Mouse (Mus musculus): Measurements from ENCODE around the gene Olfr955.

The Olfr955 gene

DNA sequence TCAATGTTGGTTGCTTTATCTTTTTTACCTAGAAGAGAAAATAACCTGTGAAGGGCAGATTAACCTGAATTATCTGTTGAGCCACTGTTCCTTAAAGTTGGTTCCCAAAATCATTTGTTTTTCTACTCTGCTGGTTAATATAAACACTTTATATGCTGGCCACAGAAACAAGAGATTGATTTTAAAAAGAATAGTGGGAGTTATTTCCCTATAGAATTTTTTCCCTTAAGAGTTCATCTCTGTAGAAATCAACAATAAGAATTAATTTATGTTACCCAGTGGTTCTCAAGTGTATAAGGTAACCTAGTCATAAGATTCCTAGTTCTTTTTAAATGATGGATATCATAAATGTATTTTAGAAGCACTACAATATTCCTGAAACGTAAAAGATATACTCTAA is at the start of gene Olfr955:
Olfr955 (minus strand) TSS at position 101 of the 400 bp plus-strand sequence.
- in situ Hi-C loops (cut with MboI, MseI): no loop called here

DNA sequence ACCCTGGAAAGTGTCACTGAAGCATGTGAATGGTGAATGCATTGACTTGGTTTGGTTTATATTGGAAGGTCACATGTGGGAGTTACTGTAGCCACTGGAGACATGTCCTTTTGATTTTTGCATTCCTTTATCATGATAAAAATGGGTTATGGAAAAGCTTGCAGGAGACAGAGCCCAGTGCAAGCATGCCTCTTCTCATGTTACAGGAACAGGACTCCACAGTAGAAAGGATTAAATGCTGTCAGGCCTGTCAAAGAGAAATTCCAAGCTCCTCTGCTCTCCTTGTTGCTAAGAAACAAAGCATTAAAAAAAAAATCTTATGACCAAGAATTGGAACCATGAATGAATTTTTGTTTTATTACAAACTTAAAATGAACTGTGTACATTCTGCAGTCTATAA is 46.9 kb upstream of the Olfr955 start:
- in situ Hi-C loops (cut with MboI, MseI): no loop called here

DNA sequence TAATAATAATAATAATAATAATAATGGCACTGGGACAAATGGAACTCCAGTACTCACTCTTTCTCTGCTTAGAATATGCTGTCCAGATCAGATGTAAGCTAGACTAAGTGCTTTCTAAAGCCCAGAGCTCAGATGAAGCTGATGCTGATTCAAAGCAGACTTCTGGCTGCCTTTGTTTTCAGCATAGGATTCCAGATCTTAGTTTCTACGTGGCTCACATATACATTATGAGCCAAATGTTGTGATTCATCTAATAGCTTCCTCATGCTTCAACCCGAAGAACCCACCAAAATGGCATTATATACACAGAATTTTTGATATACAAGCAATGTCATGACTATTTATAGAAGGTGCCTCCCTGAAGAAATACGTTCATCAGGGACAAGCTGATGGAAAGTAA is 43.8 kb upstream of the Olfr955 start, which contains the start of gene Olfr957:
Olfr957 (minus strand) TSS at position 279 of the 400 bp plus-strand sequence.
- in situ Hi-C loops (cut with MboI, MseI): no loop called here

DNA sequence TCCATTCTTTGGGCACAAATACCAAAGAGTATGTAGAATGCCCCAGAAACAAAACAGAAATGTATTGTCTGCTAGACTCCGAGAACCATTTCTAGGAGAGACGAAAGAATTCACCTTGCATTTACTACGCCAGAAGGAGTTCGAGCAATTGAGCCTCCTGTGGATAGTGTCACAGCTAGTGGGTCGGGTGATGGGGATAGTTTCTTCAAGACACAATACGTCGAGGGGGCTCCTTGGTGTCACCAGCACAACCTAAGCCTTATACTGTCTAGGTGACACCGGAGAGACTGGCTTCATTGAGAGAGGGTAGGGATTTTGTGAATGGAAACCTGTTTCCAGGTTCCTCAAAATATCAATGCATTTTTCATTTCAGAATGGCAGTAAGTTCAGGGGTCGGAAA is 37.7 kb upstream of the Olfr955 start:
- in situ Hi-C loops (cut with MboI, MseI): no loop called here

DNA sequence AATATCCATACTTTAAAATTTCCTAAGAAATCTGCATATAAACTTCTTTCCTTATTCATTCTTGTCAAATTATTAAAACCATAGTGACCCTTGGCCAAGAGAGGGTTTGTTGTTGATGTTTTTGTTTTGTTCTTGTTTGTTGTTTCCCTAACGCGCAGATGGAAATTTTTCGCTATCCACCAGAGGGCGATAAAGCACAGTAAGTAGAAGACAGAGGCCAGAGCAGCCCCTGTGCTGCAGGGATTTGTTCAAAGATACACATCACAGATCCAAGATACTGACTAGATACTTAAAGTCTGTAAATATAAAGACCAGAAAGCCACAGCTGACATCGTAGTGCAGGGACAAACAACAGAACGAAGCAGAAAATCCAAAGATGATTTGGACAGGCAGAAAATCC is 37.3 kb upstream of the Olfr955 start:
- in situ Hi-C loops (cut with MboI, MseI): no loop called here

DNA sequence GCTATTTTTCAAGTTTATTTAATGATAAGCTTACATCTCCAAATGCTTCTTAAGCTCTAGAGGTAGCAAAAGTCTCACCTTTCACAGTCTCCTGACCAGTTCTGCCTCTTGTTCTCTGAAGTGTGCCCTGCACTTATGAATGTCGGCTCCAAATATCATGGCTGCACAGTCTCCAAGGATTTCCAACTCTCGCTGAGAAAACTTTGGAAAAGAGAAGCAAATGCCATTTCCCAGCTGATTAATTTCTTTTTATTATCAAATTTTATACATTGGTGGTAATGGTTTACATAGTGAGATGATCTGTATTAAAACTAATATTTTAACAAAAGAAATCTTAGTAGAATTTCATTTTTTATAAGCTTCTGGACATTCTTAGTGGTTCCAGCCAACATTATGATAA is 22.2 kb upstream of the Olfr955 start, which contains the start of gene Olfr44:
Olfr44 (minus strand) TSS at position 101 of the 400 bp plus-strand sequence.
- in situ Hi-C loops (cut with MboI, MseI): no loop called here

DNA sequence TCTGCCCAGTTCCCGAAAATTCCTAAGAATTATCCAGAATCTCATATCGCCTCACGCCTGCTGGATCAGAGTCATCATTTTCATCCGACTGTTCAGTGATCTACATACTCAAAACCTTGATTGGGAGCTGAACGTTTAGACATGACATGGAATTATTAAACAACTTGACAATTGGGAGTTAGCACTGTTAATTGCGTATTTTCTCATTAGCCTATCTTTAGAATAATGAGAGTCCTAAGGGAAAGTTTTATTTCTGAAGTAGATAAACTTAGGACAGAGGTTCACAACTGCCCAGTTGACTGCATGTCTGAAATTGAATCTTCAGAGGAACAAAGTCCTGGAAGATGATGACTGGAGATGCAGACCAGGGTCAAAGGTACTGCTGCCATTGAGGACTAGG is 15.3 kb downstream of the Olfr955 start, which contains the start of gene Olfr954:
Olfr954 (plus strand) TSS at position 301 of the 400 bp plus-strand sequence.
- in situ Hi-C loops (cut with MboI, MseI): no loop called here

DNA sequence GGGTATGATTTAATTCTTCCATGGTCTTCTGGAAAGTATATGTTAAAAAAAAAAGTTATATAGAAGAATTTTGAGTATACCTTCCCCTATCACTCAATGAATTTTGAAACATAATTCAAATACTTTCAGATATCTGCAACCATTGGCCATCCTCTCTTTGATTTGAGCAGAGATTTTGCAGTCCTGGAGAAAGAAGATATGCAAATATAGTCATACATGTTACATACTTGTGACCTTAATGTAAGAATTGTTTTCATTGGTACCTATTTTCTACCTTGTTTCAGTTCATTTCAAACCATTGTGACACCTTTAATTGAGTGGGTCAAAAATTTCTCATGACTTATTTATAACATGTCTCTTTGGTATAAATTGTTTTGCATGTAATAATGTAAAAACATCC is 44.7 kb downstream of the Olfr955 start, which contains the start of gene Olfr952:
Olfr952 (minus strand) TSS at position 101 of the 400 bp plus-strand sequence.
- in situ Hi-C loops (cut with MboI, MseI): no loop called here

Measured in regulatory T cell (primary cell).